Mouse (Mus musculus) brain, adult 2 months (tissue): ENCODE data around the gene Vsx1.

Experiments used
- DNase-seq: peaks from one replicate; pipeline ENCODE4 v3.0.0; 2011; ENCODE audit warnings: low read depth, low spot score

Gene Vsx1

DNA sequence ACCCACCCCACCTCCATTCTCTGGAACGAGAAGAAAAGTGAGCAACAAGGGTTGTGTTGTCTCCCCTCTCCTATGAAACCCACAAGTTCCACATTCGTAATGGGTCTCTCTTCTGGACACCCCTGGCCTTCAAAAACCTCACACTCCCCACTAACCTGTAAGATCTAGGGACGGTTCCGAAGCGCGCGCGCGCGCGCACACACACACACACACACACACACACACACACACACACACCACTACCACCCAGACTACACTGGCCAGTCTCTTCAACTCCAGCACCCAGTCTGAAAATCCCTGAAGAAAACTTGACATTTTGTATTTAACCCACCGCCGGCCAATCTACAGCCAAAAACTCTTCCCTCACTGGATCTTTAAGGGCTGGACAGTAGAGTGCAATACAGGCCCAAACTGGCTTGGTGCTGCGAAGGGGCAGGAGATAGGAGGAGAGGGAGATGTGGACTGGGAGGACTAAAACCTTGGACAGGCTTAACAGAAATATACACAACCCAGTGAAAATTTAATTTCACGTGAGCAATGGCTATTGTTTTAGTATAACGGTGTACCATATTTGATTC, at the start of gene Vsx1:
Vsx1 (minus strand) TSS at position 138 of the 578 bp plus-strand sequence.
- no peak for DNase-seq

DNA sequence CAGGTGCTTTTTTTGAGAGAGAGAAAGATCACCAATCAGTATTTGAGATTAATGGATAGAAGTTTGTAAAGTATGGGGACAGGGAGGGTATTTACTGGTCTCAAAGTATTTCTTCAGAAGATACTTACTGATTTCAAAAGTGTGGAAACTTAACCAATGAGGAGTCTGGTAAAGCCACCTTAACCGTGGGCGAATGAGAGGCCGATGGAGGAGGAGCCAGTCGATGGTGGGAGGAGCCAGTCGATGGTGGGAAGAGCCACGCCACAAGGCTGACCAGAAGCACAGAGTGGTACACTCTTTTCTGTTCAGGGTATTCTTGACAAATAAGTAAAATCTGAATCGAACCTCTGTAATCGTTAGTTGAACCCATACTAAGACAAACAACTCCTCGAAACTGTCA, 48.7 kb upstream of the Vsx1 start:
- no peak for DNase-seq

DNA sequence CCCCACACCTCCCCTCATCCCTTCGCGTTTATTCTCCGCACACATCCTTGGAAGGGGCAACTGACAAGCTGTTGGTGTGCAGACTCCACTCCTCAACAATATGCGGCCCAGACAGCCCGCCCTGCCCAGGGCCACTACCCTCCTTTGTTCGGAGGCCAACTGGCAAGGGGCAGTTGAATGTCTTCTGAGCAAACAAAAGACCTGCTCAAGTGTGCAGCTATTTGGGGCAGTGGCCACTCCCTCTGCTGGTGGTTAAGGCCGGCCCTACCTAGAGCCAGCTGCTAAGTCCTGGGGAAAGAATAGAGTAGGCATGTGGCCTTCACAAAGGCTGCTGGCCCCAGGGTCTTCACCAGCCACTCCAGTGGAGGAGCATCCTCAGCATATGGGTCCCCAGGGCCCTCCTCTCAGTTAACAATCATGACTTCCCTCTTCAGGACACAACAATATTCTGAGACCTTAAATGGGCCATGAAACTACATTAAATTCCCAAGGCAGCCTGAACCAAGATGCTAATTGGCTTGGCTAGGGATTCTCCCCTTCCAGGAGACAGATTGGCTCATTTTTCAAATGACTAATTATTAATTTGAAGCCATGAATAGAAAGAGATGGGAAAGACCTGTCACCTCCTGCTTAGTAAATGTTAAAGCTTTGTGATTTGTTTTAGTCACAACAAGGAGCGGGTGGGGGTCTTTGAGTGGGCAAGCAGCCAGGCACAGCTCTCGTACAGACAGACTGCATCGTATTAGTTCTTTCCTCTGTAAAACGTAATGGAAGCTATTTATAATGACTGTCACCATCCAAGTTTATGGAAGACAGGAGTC, 46.8 kb upstream of the Vsx1 start:
- DNase-seq, result no peak

DNA sequence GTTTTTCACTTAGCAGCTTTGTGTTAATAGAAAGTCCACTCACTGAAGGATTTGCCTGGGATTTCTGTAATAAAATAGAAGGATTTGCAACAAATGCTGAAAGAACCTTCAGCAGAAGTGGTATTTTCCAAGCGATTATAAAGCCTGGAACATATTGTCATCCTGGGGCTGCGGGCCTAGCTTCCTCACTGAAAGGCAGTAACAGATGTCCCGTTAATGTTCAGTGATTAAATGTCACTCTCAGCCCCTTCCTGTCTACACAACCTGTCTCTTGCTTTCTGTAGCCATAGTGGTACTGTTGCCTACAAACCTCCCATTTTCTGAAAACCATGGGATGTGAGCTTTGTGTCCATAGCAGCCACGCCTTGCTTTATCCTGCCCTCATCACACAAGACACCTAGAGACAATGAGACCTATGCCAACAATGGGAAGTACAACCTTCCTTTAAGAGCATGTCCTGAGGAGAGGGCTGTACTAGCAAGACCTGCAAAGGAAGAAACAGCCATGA, 23.1 kb upstream of the Vsx1 start:
- DNase-seq, result peak; percentile 12

DNA sequence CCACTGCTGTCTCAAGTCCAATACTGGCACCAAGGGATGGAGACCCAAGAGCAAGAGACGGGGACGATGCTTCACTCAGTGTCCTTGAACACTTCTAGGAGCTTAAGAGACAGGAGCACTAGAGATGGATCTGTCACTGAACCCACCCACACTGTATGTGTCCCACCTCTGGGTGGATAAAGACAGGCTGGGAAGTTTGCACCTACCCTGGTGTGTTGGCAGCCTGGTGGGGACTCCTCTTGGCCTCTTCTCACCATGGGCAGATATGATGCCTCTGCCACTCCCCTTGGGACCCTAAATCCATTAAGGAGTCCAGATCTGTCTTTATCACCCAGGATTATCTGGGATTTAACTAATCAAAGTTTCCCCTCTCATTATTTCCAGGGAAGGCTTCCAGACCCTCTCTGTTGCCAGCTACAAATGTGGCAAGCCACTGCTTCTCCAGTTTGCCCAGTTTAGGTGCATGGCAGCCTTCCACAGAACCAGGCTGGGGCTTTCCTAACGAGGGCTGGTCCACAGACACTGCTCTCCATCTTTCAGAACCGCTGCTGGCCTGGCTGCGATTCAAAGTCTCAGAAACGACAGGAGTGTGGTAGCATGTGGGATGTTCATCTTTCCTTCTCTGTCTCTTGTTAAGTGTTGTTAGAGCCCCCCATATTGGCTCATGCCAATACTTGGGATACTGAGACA, 2.5 kb upstream of the Vsx1 start:
- no peak for DNase-seq

DNA sequence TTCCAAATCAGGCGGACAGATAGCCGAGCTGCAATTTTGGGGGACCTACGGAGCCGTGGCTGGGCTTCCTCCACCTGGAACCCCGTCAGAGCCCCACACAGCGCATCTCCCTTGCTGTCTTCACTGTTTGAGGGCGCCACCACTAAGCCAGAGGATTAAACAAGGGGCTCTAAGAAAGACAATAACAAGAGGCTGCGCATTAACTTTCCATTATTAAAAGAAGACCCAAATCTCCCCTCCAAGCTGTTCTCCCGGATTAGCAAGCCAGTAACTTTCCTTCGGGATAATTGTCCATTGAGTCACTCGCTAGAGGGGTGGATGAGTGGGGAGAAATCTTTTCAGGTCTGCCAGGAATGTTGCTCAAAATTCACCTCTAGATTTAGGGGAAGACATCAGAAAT, 1.1 kb upstream of the Vsx1 start:
- no peak for DNase-seq

DNA sequence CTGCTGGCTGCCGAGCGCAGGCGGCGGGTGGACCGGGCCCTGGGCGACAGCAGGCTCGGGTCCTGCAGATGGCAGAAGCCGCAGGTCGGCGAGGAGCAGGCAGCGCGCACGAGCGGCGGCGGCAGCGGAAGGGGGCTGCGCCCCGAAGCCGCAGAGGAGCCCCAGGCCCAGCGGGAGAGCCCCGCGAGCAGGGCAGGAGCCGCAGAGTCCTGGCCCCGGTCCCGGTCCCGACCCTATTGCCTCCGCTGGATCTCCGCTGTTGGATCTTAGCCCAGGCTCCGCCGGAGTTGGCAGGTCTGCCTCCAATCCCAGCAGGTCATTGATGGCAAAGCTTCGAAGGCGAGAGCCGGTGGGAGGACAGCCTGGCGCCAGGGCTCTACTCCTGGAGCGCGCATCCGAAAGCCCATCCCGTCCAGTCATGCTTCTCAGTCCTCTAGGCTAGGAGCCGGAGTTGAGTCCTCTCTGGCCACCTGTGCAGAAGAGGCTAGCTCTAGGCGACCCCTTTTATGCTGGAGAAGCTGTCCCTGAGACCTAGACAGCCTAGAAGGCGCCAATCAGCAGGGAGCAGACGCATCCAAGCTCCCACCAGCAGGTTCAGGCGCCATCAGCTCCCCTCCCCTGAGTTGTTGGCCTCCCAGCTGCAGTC, 496 bp downstream of the Vsx1 start:
- DNase-seq, result peak; percentile 47

DNA sequence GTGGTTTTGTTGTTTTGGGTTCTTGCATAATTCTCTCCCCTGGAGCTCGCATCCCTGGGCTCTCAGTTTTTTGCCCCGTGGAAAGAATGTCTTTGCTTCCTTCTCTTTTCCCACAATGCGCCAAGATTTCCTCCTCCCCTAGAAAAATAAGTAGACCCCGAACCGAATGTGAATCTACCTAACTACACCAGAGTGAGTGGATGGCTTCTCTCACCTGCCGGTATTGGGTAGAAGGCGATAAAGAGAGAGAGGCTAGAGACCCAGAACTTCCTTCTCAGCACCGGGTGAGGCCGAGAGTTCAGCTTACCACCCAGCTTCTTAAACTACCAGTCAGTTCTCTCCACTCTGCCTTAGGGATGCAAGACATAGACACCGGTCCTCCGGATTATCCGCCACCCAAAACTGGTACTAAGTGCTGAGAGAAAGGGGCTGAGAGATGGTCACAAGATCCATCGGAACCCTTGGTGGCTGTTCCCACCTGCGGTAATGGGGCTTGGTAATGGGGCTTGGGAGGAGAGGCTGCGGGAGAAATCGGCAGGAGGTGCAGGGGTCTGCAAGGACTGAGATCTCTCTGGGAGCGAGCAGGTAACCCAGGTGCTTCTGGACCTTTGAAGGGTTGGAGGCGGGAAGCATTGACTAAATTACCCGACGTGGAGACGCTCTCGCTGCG, 1.2 kb downstream of the Vsx1 start:
- no peak for DNase-seq

DNA sequence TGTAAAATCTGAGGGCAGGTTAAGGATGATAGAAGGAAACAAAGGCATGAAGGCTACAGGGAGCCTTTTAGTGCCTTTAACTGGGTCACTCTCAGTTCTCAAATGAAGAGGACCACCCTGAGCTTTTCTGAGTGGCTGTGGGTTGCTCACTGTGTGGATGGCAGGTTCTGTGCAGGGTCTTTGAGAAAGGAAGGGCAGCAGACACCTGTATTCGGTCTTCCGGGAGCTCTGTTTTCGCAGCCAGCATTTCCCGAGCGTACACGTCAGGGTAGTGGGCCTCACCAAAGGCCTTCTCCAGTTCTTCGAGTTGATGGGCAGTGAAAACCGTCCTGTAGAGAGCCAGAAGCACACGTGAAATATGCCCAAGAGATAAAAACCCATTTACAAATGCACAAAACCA, 3.8 kb downstream of the Vsx1 start:
- no peak for DNase-seq

DNA sequence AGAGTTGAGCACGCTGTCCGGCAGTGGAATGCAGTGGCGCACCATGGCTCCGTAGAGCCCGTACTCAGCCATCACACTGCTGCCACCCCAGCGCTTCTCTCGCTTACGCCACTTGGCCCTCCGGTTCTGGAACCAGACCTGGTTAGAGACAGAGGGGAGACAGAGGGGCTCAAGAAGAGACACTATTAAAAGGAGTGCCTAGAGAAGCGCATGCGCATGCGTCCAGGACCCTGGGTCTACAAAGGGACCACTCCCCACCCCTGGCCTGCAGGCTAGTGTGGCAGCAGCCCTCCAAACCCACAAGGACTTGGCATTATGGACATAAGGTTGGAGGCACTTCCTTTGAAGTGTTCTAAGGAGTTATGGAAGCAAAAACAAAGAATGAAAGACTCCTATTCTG, 4.7 kb downstream of the Vsx1 start:
- DNase-seq, result no peak

DNA sequence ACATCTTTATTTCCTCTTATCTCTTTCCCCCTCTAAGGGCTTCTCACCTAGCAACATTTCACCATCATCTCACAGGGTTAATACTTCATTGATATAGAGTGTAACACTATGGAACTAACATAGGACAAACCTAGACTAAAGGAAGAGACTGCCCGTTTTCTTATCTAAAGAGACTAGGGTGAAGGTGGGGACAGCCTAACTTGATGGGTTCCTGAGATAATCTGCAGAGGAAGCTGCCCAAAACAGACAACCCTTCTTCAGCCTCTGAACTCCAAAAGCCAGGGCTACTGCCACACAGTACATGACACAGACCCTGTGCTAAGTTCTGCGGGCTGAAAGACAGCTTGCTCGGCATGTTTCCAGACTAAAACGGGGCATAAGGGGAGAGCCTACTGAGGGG, 7.6 kb downstream of the Vsx1 start:
- no peak for DNase-seq

DNA sequence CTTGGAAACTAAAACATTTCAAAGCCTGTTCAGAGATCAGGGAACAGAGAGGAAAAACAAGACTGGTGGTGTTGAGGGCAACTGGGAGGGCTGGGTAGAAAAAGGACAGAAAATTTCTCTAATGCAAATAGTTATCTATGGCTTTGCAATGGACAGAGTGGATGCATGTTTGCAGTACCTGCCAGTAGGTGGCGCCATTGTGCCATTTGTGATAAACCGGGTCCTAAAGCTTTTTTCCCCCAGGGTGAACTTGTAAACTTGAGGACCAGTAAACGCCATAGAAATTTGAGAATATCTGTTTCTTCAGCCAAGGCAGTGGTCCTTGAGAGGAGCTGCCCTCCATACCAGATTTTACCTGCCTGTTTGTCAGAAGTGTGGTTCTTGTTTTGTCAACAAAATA, 10.8 kb downstream of the Vsx1 start:
- DNase-seq, result peak; percentile 70

DNA sequence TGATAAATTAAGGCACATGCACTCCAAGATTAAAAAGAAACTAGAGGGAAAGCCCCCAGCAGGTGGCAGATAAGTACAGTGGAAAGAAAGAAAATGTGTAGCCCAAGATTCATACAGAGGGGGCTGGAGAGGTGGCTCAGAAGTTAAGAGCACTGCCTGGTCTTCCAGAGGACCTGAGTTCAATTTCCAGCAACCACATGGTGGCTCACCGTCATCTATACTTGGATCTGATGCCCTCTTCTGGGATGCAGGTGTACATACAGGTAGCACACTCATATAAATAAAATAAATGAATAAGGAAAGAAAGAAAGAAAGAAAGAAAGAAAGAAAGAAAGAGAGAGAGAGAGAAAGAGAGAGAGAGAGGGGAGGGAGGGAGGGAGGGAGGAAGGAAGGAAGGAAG, 13.6 kb downstream of the Vsx1 start:
- DNase-seq, result no peak

DNA sequence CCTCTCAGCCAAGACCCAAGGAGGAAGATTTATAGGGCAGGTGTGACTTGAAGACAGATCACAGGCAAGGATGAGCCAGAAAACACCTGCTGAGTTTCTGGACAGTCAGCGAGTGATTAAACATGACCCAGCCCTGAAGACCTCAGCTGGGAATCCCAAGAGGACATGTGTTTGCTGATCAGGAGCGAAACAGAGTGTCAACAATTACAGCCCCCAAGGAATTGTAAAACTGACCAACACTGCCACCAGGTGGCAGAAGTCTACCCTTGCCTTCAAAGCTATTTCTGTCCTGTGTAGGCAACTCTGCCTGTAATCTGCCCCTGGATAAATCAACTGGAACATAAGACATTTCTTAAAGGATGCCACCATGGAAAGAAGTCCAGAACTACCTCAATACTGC, 14.3 kb downstream of the Vsx1 start:
- DNase-seq, result peak; percentile 80

DNA sequence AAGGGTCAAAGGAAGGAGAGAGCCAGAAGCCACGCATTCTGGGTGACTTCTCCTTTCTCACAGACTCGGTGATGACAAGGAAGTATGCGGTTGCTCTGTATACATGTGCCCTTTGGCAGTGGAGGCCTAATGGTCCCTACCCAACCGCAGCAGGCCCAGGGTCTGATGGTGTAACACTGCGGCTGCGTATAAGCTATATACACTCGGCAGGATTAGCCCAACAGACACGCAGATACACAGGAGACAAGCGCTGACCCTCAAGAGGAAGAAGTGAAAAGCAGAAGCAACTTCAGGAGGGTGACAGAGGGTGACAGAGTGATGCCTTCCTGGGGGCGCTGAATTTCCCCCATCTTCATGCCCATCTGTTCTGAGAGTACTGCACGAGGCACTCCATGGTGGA, 15.2 kb downstream of the Vsx1 start:
- no peak for DNase-seq

DNA sequence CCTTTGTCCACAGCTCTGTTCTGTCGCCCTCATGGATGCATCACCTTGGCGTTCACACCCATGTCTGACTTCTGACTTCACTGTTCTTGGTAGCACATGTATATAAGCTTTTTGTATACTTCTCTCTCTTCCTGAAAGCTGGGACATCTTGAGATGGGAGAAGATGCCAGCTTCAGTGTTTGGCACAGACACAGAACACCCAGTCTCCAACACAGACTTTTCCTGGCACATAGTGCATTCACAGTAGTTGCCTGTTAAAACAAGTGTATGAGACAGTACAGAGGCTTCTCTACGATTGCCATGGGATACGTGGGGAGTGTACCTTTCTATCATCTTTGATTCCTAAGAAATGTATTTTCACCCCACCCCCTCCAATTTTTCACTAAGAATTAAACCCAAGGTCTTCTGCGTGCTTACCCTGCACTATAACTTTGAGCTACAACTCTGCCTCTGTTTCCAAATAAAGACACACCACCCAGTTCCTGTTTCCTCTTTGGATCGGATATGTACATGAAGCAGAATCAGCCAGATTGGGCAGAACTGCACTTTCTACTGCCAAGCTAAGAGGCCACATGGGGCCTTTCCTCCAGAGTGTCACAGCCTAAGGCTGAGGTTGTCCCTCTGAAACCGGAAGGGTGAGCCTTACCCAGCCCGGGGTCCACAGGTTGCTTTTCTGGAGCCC, 17.4 kb downstream of the Vsx1 start:
- peak; percentile 77 for DNase-seq

DNA sequence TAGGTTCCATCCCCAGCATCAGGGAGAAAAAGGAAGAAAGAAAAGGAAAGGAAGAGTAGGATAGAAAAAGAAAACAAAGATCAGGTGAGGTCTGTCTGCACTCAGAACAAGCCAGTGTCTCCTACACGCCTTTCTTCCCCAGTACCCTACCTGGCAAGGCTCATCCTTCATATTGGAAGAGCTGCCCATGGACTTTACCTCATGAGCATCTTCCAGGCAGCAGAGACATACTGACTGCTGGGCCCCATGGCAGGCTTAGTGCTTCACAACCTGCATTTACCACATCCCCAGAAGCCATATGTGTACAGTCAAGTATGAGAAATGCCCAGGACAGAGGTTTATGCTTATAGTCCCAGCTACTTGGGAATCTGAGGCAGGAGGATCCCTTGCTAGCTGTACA, 18.2 kb downstream of the Vsx1 start:
- DNase-seq, result no peak

DNA sequence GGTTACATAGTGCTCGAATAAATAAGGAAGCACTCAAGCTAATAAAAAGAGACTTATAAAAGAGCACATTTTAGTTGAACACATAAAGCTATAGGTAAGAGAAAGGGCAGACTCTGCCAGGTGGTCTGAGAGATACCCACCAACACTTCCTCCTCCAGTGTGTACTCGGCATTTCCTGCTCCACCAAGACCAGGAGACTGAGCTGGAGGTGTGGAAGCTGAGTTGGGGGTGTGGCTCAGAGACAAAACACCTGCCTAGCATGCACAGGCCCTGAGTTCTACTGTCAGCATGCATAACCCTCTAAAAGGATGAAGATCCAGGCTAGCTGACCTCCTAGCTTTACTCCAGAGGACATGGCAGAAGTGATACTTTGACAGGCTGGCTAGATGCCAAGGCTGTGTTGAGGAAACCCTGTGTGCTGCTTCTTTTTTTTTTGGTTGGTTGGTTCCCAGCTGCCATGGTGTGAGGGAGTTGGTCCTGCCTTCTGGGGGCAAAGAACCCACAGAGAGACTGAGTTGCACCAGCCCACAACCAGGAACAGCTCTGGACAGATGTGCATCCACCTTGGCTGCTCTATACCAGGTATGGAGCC, 19.6 kb downstream of the Vsx1 start:
- DNase-seq, result peak; percentile 40

DNA sequence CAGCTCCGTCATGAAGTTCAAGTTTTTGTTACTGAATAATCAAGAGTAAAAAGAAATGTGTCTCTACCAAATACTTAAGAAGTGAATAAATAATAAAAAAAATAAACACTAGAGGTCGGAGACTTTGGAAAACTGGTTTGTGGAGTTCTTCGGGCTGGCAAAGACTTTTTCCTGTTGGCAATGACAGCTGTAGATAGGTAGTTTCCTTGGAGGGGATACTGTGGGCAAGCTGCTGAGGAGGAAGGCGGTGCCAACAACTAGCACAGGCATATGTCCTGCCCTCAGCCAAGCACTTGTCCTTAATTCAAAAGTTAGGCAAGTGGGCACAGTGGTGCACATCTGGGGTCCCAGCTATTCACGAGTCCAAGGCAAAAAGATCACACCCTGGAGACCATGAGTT, 20.2 kb downstream of the Vsx1 start:
- DNase-seq, result no peak
